Mouse (Mus musculus) testis, postnatal 10 days (tissue): ENCODE results near the gene Ddi1.
"Not testable (repeated sequence)": the region's sequence is repeated elsewhere in the genome, so short reads cannot be mapped to it uniquely, and the experiment has no call there.

ENCODE experiments used
- DNase-seq: peaks from one replicate; pipeline ENCODE4 v3.0.0; 2021; ENCODE audit warnings: low spot score

Gene Ddi1

GRCm38 (mm10) chr9:6269796-6270280 lies at the start of gene Ddi1:
TSS of gene Ddi1 (minus strand) at chr9:6269846.
- no peak for DNase-seq

GRCm38 (mm10) chr9:6317114-6317513 lies 47.5 kb upstream of the Ddi1 start:
- DNase-seq, result no peak

GRCm38 (mm10) chr9:6305847-6306246 lies 36.2 kb upstream of the Ddi1 start:
- no peak for DNase-seq

GRCm38 (mm10) chr9:6304590-6304989 lies 34.9 kb upstream of the Ddi1 start:
- DNase-seq, result no peak

- DNase-seq, result no peak
Measured at GRCm38 (mm10) chr9:6302050-6302449, 32.4 kb upstream of the Ddi1 start.

- no peak for DNase-seq
Measured at GRCm38 (mm10) chr9:6298547-6298946, 28.9 kb upstream of the Ddi1 start.

- DNase-seq, result no peak
Measured at GRCm38 (mm10) chr9:6289211-6289696, 19.6 kb upstream of the Ddi1 start.

GRCm38 (mm10) chr9:6286770-6287169 lies 17.1 kb upstream of the Ddi1 start:
- DNase-seq, result no peak

GRCm38 (mm10) chr9:6277526-6277925 lies 7.9 kb upstream of the Ddi1 start:
- no peak for DNase-seq

GRCm38 (mm10) chr9:6276395-6276794 lies 6.7 kb upstream of the Ddi1 start:
- DNase-seq, result no peak

- DNase-seq, result no peak
Measured at GRCm38 (mm10) chr9:6264820-6265219, 4.8 kb downstream of the Ddi1 start.

- DNase-seq, result no peak
Measured at GRCm38 (mm10) chr9:6257072-6257471, 12.6 kb downstream of the Ddi1 start.

GRCm38 (mm10) chr9:6251990-6252389 lies 17.7 kb downstream of the Ddi1 start:
- no peak for DNase-seq

GRCm38 (mm10) chr9:6250320-6250719 lies 19.3 kb downstream of the Ddi1 start:
- no peak for DNase-seq

GRCm38 (mm10) chr9:6235982-6236381 lies 33.7 kb downstream of the Ddi1 start:
- DNase-seq, result not testable (repeated sequence)

GRCm38 (mm10) chr9:6217505-6217904 lies 52.1 kb downstream of the Ddi1 start:
- DNase-seq, result no peak

- DNase-seq, result no peak
Measured at GRCm38 (mm10) chr9:6212862-6213261, 56.8 kb downstream of the Ddi1 start.
